Mouse (Mus musculus): Measurements from ENCODE around the gene Lmnb2. TPM values are rescaled to one million over a fixed set of nuclear protein-coding genes. Genes with fewer than 3 reads are reported as not detected.

Gene Lmnb2
- polyA plus RNA-seq, 1 experiment from 2014 or later: 59.3 TPM

GRCm38 (mm10) chr10:80902273-80902940, 15.6 kb downstream of the Lmnb2 start:
- ATAC-seq (replicated peaks; ENCODE audit: low FRiP score): no peak
- H3K4me3 ChIP-seq (replicated peaks): no peak overlapping the region
- peaks cover 73% of the 10 kb centered on the region for H3K36me3 ChIP-seq

GRCm38 (mm10) chr10:80901409-80902272, 16.4 kb downstream of the Lmnb2 start:
- no peak for ATAC-seq (replicated peaks; ENCODE audit: low FRiP score)
- Histone ChIP-seq H3K9me3 (replicated peaks) (no peaks in the 10 kb centered on the region), H3K9ac (0 out of 2 replicates have a peak overlapping the region, but pooled peaks have one; percentile 10), H3K36me3 (peaks cover 69% of the 10 kb centered on the region), H3K4me2 (peak overlapping the region; percentile 46), H3K4me3 (replicated peaks) (peak overlapping the region; percentile 81; the same call in 1 of the 2 replicates), H3K27me3 (no peaks in the 10 kb centered on the region), H3K4me1 (peaks cover 33% of the 10 kb centered on the region), H3K27ac (peak overlapping the region; percentile 76)
- 88% methylated on average over 19 of the region's 19 CpGs for WGBS

More at GRCm38 (mm10) chr10:80902273-80902940, 15.6 kb downstream of the Lmnb2 start:
- Histone ChIP-seq H3K4me2 (no peak overlapping the region), H3K27ac (no peak overlapping the region), H3K9ac (no peak overlapping the region), H3K27me3 (no peaks in the 10 kb centered on the region), H3K9me3 (replicated peaks) (no peaks in the 10 kb centered on the region), H3K4me1 (peaks cover 33% of the 10 kb centered on the region)
- 93% methylated on average over 9 of the region's 9 CpGs for WGBS

GRCm38 (mm10) chr10:80900318-80901247, 17.5 kb downstream of the Lmnb2 start, which contains the start of gene Timm13:
Timm13 (minus strand) TSS chr10:80900969.
- Histone ChIP-seq H3K9me3 (replicated peaks) (no peaks in the 10 kb centered on the region), H3K27me3 (no peaks in the 10 kb centered on the region), H3K36me3 (peaks cover 59% of the 10 kb centered on the region), H3K4me3 (replicated peaks) (peak within 1 kb of the TSS; percentile 81), H3K4me2 (peak within 1 kb of the TSS; percentile 90), H3K4me1 (peaks cover 33% of the 10 kb centered on the region), H3K27ac (peak within 1 kb of the TSS; percentile 84), H3K9ac (peak within 1 kb of the TSS; percentile 85)
- WGBS: under 1% methylated on average over 72 of the region's 72 CpGs
- peak; percentile 94 for ATAC-seq (replicated peaks; ENCODE audit: low FRiP score)

GRCm38 (mm10) chr10:80899591-80900317, 18.3 kb downstream of the Lmnb2 start:
- no peak; the same call in 1 of the 2 replicates for ATAC-seq (replicated peaks; ENCODE audit: low FRiP score)
- H3K9ac ChIP-seq: peak overlapping the region; percentile 85
- no peaks in the 10 kb centered on the region for H3K27me3 ChIP-seq
- 10% methylated on average over 25 of the region's 25 CpGs for WGBS
- peaks cover 33% of the 10 kb centered on the region for H3K4me1 ChIP-seq
- H3K4me2 ChIP-seq: peak overlapping the region; percentile 90
- H3K9me3 ChIP-seq (replicated peaks): no peaks in the 10 kb centered on the region
- H3K27ac ChIP-seq: peak overlapping the region; percentile 84
- peak overlapping the region; percentile 81 for H3K4me3 ChIP-seq (replicated peaks)
- peaks cover 50% of the 10 kb centered on the region for H3K36me3 ChIP-seq

- H3K9me3 ChIP-seq (replicated peaks): no peaks in the 10 kb centered on the region
- peaks cover 44% of the 10 kb centered on the region for H3K36me3 ChIP-seq
- H3K4me2 ChIP-seq: peak overlapping the region; percentile 90
- H3K27me3 ChIP-seq: no peaks in the 10 kb centered on the region
- peak overlapping the region; percentile 81 for H3K4me3 ChIP-seq (replicated peaks)
- 91% methylated on average over 8 of the region's 8 CpGs for WGBS
- ATAC-seq (replicated peaks; ENCODE audit: low FRiP score): no peak
- no peak overlapping the region for H3K27ac ChIP-seq
- H3K9ac ChIP-seq: no peak overlapping the region
- peaks cover 33% of the 10 kb centered on the region for H3K4me1 ChIP-seq
Observed at GRCm38 (mm10) chr10:80899074-80899473, 19.0 kb downstream of the Lmnb2 start.

GRCm38 (mm10) chr10:80897861-80898510, 20.1 kb downstream of the Lmnb2 start:
- Histone ChIP-seq H3K9ac (0 out of 2 replicates have a peak overlapping the region, but pooled peaks have one; percentile 7), H3K27ac (no peak overlapping the region), H3K36me3 (peaks cover 33% of the 10 kb centered on the region), H3K9me3 (replicated peaks) (no peaks in the 10 kb centered on the region), H3K4me3 (replicated peaks) (peak overlapping the region; percentile 6; the same call in 1 of the 2 replicates), H3K4me2 (peak overlapping the region; percentile 35; the same call in 1 of the 2 replicates), H3K4me1 (peaks cover 33% of the 10 kb centered on the region), H3K27me3 (no peaks in the 10 kb centered on the region)
- 39% methylated on average over 41 of the region's 41 CpGs for WGBS
- no peak for ATAC-seq (replicated peaks; ENCODE audit: low FRiP score)

GRCm38 (mm10) chr10:80896581-80897485, 21.2 kb downstream of the Lmnb2 start:
- no peak overlapping the region for H3K9ac ChIP-seq
- no peak for ATAC-seq (replicated peaks; ENCODE audit: low FRiP score)
- H3K4me3 ChIP-seq (replicated peaks): no peak overlapping the region
- 69% methylated on average over 24 of the region's 24 CpGs for whole genome bisulfite sequencing
- no peak overlapping the region for H3K27ac ChIP-seq
- H3K4me1 ChIP-seq: peaks cover 32% of the 10 kb centered on the region
- H3K27me3 ChIP-seq: no peaks in the 10 kb centered on the region
- no peaks in the 10 kb centered on the region for H3K9me3 ChIP-seq (replicated peaks)
- H3K4me2 ChIP-seq: no peak overlapping the region
- H3K36me3 ChIP-seq: peaks cover 21% of the 10 kb centered on the region

- no peak for ATAC-seq (replicated peaks; ENCODE audit: low FRiP score)
- Histone ChIP-seq H3K4me1 (peaks cover 25% of the 10 kb centered on the region), H3K4me3 (replicated peaks) (no peak overlapping the region), H3K36me3 (peaks cover 16% of the 10 kb centered on the region), H3K9ac (no peak overlapping the region), H3K27me3 (no peaks in the 10 kb centered on the region), H3K9me3 (replicated peaks) (no peaks in the 10 kb centered on the region), H3K4me2 (no peak overlapping the region), H3K27ac (no peak overlapping the region)
- 85% methylated on average over 6 of the region's 6 CpGs for WGBS
Observed at GRCm38 (mm10) chr10:80895697-80896096, 22.3 kb downstream of the Lmnb2 start.

GRCm38 (mm10) chr10:80895100-80895499, 22.9 kb downstream of the Lmnb2 start:
- 82% methylated on average over 7 of the region's 7 CpGs for WGBS
- Histone ChIP-seq H3K9ac (no peak overlapping the region), H3K4me2 (no peak overlapping the region), H3K27ac (no peak overlapping the region), H3K4me1 (peaks cover 25% of the 10 kb centered on the region), H3K4me3 (replicated peaks) (no peak overlapping the region), H3K27me3 (peaks cover 3% of the 10 kb centered on the region; the same call in 1 of the 2 replicates), H3K9me3 (replicated peaks) (no peaks in the 10 kb centered on the region), H3K36me3 (peaks cover 16% of the 10 kb centered on the region)
- ATAC-seq (replicated peaks; ENCODE audit: low FRiP score): no peak

- Histone ChIP-seq H3K9ac (no peak overlapping the region), H3K27me3 (peaks cover 22% of the 10 kb centered on the region), H3K4me3 (replicated peaks) (no peak overlapping the region), H3K9me3 (replicated peaks) (no peaks in the 10 kb centered on the region), H3K36me3 (no peaks in the 10 kb centered on the region), H3K4me2 (no peak overlapping the region), H3K4me1 (peaks cover 4% of the 10 kb centered on the region; the same call in 1 of the 2 replicates), H3K27ac (no peak overlapping the region)
- no peak for ATAC-seq (replicated peaks; ENCODE audit: low FRiP score)
- 43% methylated on average over 11 of the region's 11 CpGs for WGBS
Observed at GRCm38 (mm10) chr10:80887181-80887580, 30.9 kb downstream of the Lmnb2 start.

Data from kidney, embryonic 15.5 days (tissue).